Mouse (Mus musculus): ENCODE results near the gene Mis18a.

The Mis18a gene

GRCm38 (mm10) chr16:90704161-90704825, 22.9 kb downstream of the Mis18a start:
- no peak for DNase-seq (ENCODE audit: low spot score in 2 of 2)

GRCm38 (mm10) chr16:90703646-90704045, 23.6 kb downstream of the Mis18a start:
- DNase-seq (ENCODE audit: low spot score in 2 of 2), result no peak

GRCm38 (mm10) chr16:90701541-90701940, 25.7 kb downstream of the Mis18a start:
- DNase-seq (ENCODE audit: low spot score in 2 of 2), result no peak

GRCm38 (mm10) chr16:90699390-90699789, 27.8 kb downstream of the Mis18a start:
- no peak for DNase-seq (ENCODE audit: low spot score in 2 of 2)

GRCm38 (mm10) chr16:90696306-90696705, 30.9 kb downstream of the Mis18a start:
- no peak for DNase-seq (ENCODE audit: low spot score in 2 of 2)

- no peak for DNase-seq (ENCODE audit: low spot score in 2 of 2)
These were observed 32.1 kb downstream of the Mis18a start for GRCm38 (mm10) chr16:90695121-90695520.

GRCm38 (mm10) chr16:90694719-90695118, 32.5 kb downstream of the Mis18a start:
- DNase-seq (ENCODE audit: low spot score in 2 of 2), result peak; percentile 45 to 83

- DNase-seq (ENCODE audit: low spot score in 2 of 2), result no peak
These were observed 33.6 kb downstream of the Mis18a start for GRCm38 (mm10) chr16:90693625-90694024.

- no peak for DNase-seq (ENCODE audit: low spot score in 2 of 2)
These were observed 34.4 kb downstream of the Mis18a start for GRCm38 (mm10) chr16:90692704-90693385.

- DNase-seq (ENCODE audit: low spot score in 2 of 2), result no peak
These were observed 39.4 kb downstream of the Mis18a start for GRCm38 (mm10) chr16:90687687-90688263.

- no peak for DNase-seq (ENCODE audit: low spot score in 2 of 2)
These were observed 40.2 kb downstream of the Mis18a start for GRCm38 (mm10) chr16:90687011-90687410.

GRCm38 (mm10) chr16:90684092-90684491, 43.1 kb downstream of the Mis18a start:
- DNase-seq (ENCODE audit: low spot score in 2 of 2), result no peak

GRCm38 (mm10) chr16:90679984-90680383, 47.2 kb downstream of the Mis18a start:
- DNase-seq (ENCODE audit: low spot score in 2 of 2), result no peak

GRCm38 (mm10) chr16:90678820-90679219, 48.4 kb downstream of the Mis18a start:
- peak in 1 of 2 experiments; percentile 25 for DNase-seq (ENCODE audit: low spot score in 2 of 2)

- DNase-seq (ENCODE audit: low spot score in 2 of 2), result no peak
These were observed 50.2 kb downstream of the Mis18a start for GRCm38 (mm10) chr16:90676920-90677574.

- DNase-seq (ENCODE audit: low spot score in 2 of 2), result no peak
These were observed 52.6 kb downstream of the Mis18a start for GRCm38 (mm10) chr16:90674651-90675050.

- DNase-seq (ENCODE audit: low spot score in 2 of 2), result no peak
These were observed 53.5 kb downstream of the Mis18a start for GRCm38 (mm10) chr16:90673507-90674354.
